Mouse (Mus musculus) olfactory bulb, adult 2 months (tissue): ENCODE results near the gene Usp36.

ENCODE experiments used
- CTCF ChIP-seq: fragments of 200-500 bp; IDR thresholded peaks from 2 replicates; pipeline ENCODE4 v1.5.1; 2012; ENCODE audit warnings: low read depth, mild to moderate bottlenecking, low read length, moderate library complexity; ENCODE audit not compliant: insufficient read depth
- POLR2A ChIP-seq: fragments of 200-500 bp; IDR thresholded peaks from 2 replicates; pipeline ENCODE4 v1.6.1; 2012; ENCODE audit warnings: mild to moderate bottlenecking, low read depth, low read length, moderate library complexity; ENCODE audit not compliant: insufficient read depth

- TF ChIP-seq CTCF (no peak; the same call in 1 of the 2 replicates), POLR2A (no peak)
Measured at GRCm38 (mm10) chr11:118317129-118317528, 27.1 kb upstream of the Usp36 start.
